In genomic region chr4:21678101-21678974, GRCm38 (mm10) we compare ENCODE assay signal across 8 mouse cellular contexts. TPM values are rescaled to one million over a fixed set of nuclear protein-coding genes. Genes with fewer than 3 reads are reported as not detected.
DNase-seq lines count a peak whose midpoint lies in the region; ATAC-seq and TF ChIP-seq lines count a peak whose summit lies in the region.

No protein-coding gene starts in this region.

- TF ChIP-seq CTCF in testis, adult 2 months (IDR thresholded peaks at IDR 0.05; ENCODE audit: control insufficient read depth, insufficient read depth, insufficient replicate concordance, low read depth, low read length), result no peak
- TF ChIP-seq CTCF in stomach, postnatal 0 days (IDR thresholded peaks at IDR 0.05; ENCODE audit: low read depth), result no peak

- TF ChIP-seq EP300 in stomach, postnatal 0 days (optimal IDR thresholded peaks at IDR 0.05), result no peak

- peak; percentile 16 for ATAC-seq in forebrain, embryonic 11.5 days (replicated peaks; ENCODE audit: low FRiP score)
- no peak for ATAC-seq in liver, embryonic 12.5 days
- no peak for ATAC-seq in stomach, postnatal 0 days (ENCODE audit: low FRiP score, low TSS enrichment)

- peak overlapping the region; percentile 44 for H3K4me2 ChIP-seq in forebrain, embryonic 11.5 days (ENCODE audit: low read depth, low read length, severe bottlenecking)
- H3K4me2 ChIP-seq in liver, embryonic 12.5 days, result peak overlapping the region; percentile 72
- peak overlapping the region; percentile 63 for H3K4me2 ChIP-seq in stomach, postnatal 0 days (replicated peaks; ENCODE audit: low read depth)

- H3K9me3 ChIP-seq in forebrain, embryonic 11.5 days (ENCODE audit: control insufficient read depth, low read length), result no peaks in the 10 kb centered on the region
- H3K9me3 ChIP-seq in liver, embryonic 12.5 days (replicated peaks), result no peaks in the 10 kb centered on the region
- no peaks in the 10 kb centered on the region for H3K9me3 ChIP-seq in stomach, postnatal 0 days (ENCODE audit: control insufficient read depth, low read length)

- H3K27ac ChIP-seq in testis, adult 2 months (ENCODE audit: control insufficient read depth, insufficient read depth, low read depth, low read length), result no peak overlapping the region
- no peak overlapping the region for H3K27ac ChIP-seq in forebrain, embryonic 11.5 days (ENCODE audit: low read depth, low read length)
- H3K27ac ChIP-seq in liver, embryonic 12.5 days, result no peak overlapping the region
- no peak overlapping the region for H3K27ac ChIP-seq in stomach, postnatal 0 days (replicated peaks)

- no peak for TF ChIP-seq POLR2A in testis, adult 2 months (IDR thresholded peaks at IDR 0.05; ENCODE audit: control insufficient read depth, low read depth, low read length)

- peak overlapping the region; percentile 63 for H3K4me3 ChIP-seq in testis, adult 2 months (ENCODE audit: control insufficient read depth, low read depth, low read length)
- peak overlapping the region; percentile 33 for H3K4me3 ChIP-seq in forebrain, embryonic 11.5 days (ENCODE audit: low read depth, low read length)
- H3K4me3 ChIP-seq in liver, embryonic 12.5 days, result peak overlapping the region; percentile 50
- H3K4me3 ChIP-seq in stomach, postnatal 0 days (ENCODE audit: low read depth, low read length), result peak overlapping the region; percentile 39

- H3K27me3 ChIP-seq in testis, adult 2 months (ENCODE audit: control insufficient read depth, insufficient read depth, low read length), result peaks cover 4% of the 10 kb centered on the region; the same call in 1 of the 2 replicates
- peaks cover 90% of the 10 kb centered on the region for H3K27me3 ChIP-seq in forebrain, embryonic 11.5 days (ENCODE audit: control insufficient read depth, insufficient read depth, low read length)
- H3K27me3 ChIP-seq in liver, embryonic 12.5 days (replicated peaks), result peaks cover 95% of the 10 kb centered on the region
- H3K27me3 ChIP-seq in stomach, postnatal 0 days (ENCODE audit: control insufficient read depth, insufficient read depth, low read length), result peaks cover 32% of the 10 kb centered on the region

- H3K9ac ChIP-seq in forebrain, embryonic 11.5 days (ENCODE audit: low read length), result peak overlapping the region; percentile 30
- no peak overlapping the region for H3K9ac ChIP-seq in liver, embryonic 12.5 days
- H3K9ac ChIP-seq in stomach, postnatal 0 days (ENCODE audit: low read length), result no peak overlapping the region

- no peak for DNase-seq in testis, postnatal 14 days (ENCODE audit: low spot score)
- peak; percentile 77 for DNase-seq in forebrain, embryonic 11.5 days (ENCODE audit: low spot score)
- DNase-seq in stomach, postnatal 0 days (ENCODE audit: low spot score), result no peak
- DNase-seq in gastrocnemius, adult 18-20 months (ENCODE audit: low spot score), result no peak
- DNase-seq in thymus, postnatal 25 days, result no peak
- DNase-seq in kidney, postnatal 4 days, result no peak

- WGBS in forebrain, embryonic 11.5 days, result under 1% methylated on average over 84 of the region's 84 CpGs
- WGBS in liver, embryonic 12.5 days (ENCODE audit: insufficient replicate concordance), result 2% methylated on average over 84 of the region's 84 CpGs
- WGBS in stomach, postnatal 0 days, result under 1% methylated on average over 76 of the region's 84 CpGs

- no peaks in the 10 kb centered on the region for H3K36me3 ChIP-seq in testis, adult 2 months (ENCODE audit: control insufficient read depth, insufficient read depth, low read length)
- H3K36me3 ChIP-seq in forebrain, embryonic 11.5 days (ENCODE audit: control insufficient read depth, insufficient read depth, low read length), result no peaks in the 10 kb centered on the region
- no peaks in the 10 kb centered on the region for H3K36me3 ChIP-seq in liver, embryonic 12.5 days
- H3K36me3 ChIP-seq in stomach, postnatal 0 days (ENCODE audit: control insufficient read depth, insufficient read depth, low read length), result no peaks in the 10 kb centered on the region

- peaks cover 7% of the 10 kb centered on the region for H3K4me1 ChIP-seq in testis, adult 2 months (ENCODE audit: control insufficient read depth, insufficient read depth, low read length)
- H3K4me1 ChIP-seq in forebrain, embryonic 11.5 days (replicated peaks; ENCODE audit: control insufficient read depth, insufficient read depth, low read length), result peaks cover 17% of the 10 kb centered on the region
- peaks cover 16% of the 10 kb centered on the region for H3K4me1 ChIP-seq in liver, embryonic 12.5 days
- peaks cover 5% of the 10 kb centered on the region; the same call in 1 of the 2 replicates for H3K4me1 ChIP-seq in stomach, postnatal 0 days (replicated peaks; ENCODE audit: control insufficient read depth, insufficient read depth)

RNA-seq across cellular contexts. Expression of gene Prdm13, which starts 7.4 kb away (rescaled TPM):
- polyA plus RNA-seq in testis, adult 2 months (2012; rRNA removed), result not detected in 2 replicates
- polyA plus RNA-seq in forebrain, embryonic 11.5 days (2014; fragmentation: Nextera tagmentation; extraction: Ambion mirVana), result 0.24 and 0.44 TPM in 2 replicates
- not detected in 2 replicates for polyA plus RNA-seq in liver, embryonic 12.5 days (2016; fragmentation: Nextera tagmentation; extraction: Ambion mirVana)
- not detected in 2 replicates for polyA plus RNA-seq in stomach, postnatal 0 days (2015; fragmentation: Nextera tagmentation; extraction: Ambion mirVana)
- not detected for total RNA-seq in gastrocnemius, adult 18-20 months (2021)

RNA-seq across cellular contexts. Expression of gene Ccnc, which starts 49.2 kb away (rescaled TPM):
- 5.8 and 9.7 TPM in 2 replicates for polyA plus RNA-seq in testis, adult 2 months (2012; rRNA removed)
- polyA plus RNA-seq in forebrain, embryonic 11.5 days (2014; fragmentation: Nextera tagmentation; extraction: Ambion mirVana), result 70.2 and 73.3 TPM in 2 replicates
- 27.1 and 29.1 TPM in 2 replicates for polyA plus RNA-seq in liver, embryonic 12.5 days (2016; fragmentation: Nextera tagmentation; extraction: Ambion mirVana)
- polyA plus RNA-seq in stomach, postnatal 0 days (2015; fragmentation: Nextera tagmentation; extraction: Ambion mirVana), result 23.6 and 24.6 TPM in 2 replicates
- total RNA-seq in gastrocnemius, adult 18-20 months (2021), result 10 to 100 TPM in 1 of 2 experiments, 1 to 10 TPM in 1; 8.5 to 10.7 TPM
